Mouse (Mus musculus): Measurements from ENCODE around the gene Meiob. TPM values are rescaled to one million over a fixed set of nuclear protein-coding genes. Genes with fewer than 3 reads are reported as not detected.

Gene Meiob
- polyA plus RNA-seq, 1 experiment from 2014 or later = not detected

DNA sequence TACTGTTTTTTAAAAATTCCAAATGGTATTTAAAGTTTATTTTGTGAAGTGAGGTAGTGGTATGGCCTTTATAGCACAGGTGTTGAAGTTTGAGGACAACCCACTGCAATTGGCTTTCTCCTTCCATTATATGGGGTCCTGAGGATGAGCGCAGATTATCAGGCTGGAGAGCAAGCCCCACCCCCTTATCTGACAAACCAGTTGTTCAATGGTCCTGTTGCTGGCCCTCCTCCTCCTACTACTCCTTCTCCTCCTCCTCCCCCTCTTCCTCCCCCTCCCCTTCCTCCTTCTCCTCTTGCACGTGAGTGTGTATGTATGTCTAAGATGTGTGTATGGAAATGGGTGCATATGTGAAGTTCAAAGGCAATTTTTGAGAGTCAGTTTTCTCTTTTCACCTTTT lies 8.1 kb downstream of the Meiob start:
- 37% methylated on average over 2 of the region's 2 CpGs for WGBS
- Histone ChIP-seq H3K4me1 (replicated peaks; ENCODE audit: control insufficient read depth, insufficient read depth, low read length) (no peaks in the 10 kb centered on the region), H3K27me3 (replicated peaks; ENCODE audit: control insufficient read depth, insufficient read depth, low read length) (0 out of 2 replicates have a peak, but pooled peaks cover 3% of the 10 kb centered on the region), H3K9ac (ENCODE audit: low read length) (no peak overlapping the region), H3K4me2 (ENCODE audit: low read length) (no peak overlapping the region), H3K27ac (ENCODE audit: low read depth) (no peak overlapping the region), H3K36me3 (ENCODE audit: control insufficient read depth, insufficient read depth, low read length) (no peaks in the 10 kb centered on the region), H3K9me3 (ENCODE audit: control insufficient read depth, low read length) (no peaks in the 10 kb centered on the region), H3K4me3 (ENCODE audit: low read depth, low read length) (no peak overlapping the region)
- no peak for ATAC-seq (replicated peaks; ENCODE audit: low FRiP score, low TSS enrichment, low read depth)
- no peak for DNase-seq (ENCODE audit: low spot score)

DNA sequence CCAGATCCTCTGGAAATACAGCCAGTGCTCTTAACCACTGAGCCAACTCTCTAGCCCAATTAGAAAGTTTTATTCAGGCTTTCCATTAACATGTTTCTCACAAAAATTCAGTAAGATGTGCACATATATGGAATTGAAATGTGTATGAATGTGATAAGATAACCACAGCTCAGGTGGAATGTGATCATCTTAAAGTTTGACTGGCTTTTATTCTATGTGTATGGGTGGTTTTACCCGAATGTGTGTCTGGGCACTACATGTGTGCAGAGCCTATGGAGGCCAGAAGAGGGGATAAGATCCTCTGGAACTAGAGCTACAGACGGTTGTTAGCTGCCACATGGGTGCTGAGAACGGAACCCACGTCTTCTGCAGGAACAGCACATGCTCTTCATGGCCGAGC lies 11.2 kb downstream of the Meiob start:
- Histone ChIP-seq H3K36me3 (ENCODE audit: control insufficient read depth, insufficient read depth, low read length) (no peaks in the 10 kb centered on the region), H3K27ac (ENCODE audit: low read depth) (no peak overlapping the region), H3K4me3 (ENCODE audit: low read depth, low read length) (no peak overlapping the region), H3K4me1 (replicated peaks; ENCODE audit: control insufficient read depth, insufficient read depth, low read length) (no peaks in the 10 kb centered on the region), H3K9ac (ENCODE audit: low read length) (no peak overlapping the region), H3K9me3 (ENCODE audit: control insufficient read depth, low read length) (no peaks in the 10 kb centered on the region), H3K4me2 (ENCODE audit: low read length) (no peak overlapping the region), H3K27me3 (replicated peaks; ENCODE audit: control insufficient read depth, insufficient read depth, low read length) (no peaks in the 10 kb centered on the region)
- DNase-seq (ENCODE audit: low spot score) (no peak), ATAC-seq (replicated peaks; ENCODE audit: low FRiP score, low TSS enrichment, low read depth) (no peak)
- WGBS = 78% methylated on average over 5 of the region's 5 CpGs

DNA sequence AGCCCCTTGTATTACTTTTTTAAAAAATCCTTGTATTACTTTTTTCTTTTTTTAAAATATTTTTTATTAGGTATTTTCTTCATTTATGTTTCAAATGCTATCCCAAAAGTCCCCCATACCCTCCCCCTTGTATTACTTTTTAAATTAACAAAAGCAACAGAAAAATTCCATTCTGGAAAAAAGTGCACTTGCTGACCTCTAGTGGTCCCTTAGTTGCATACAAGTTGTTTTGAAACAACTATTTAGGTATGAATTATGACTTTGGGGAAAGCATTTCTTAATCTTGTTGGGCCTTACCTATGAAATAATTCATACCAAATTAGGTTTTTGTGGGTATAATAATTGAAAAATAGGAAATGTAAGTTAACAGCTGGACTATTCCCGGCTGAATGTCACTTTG lies 13.4 kb downstream of the Meiob start:
- Histone ChIP-seq H3K36me3 (ENCODE audit: control insufficient read depth, insufficient read depth, low read length) (no peaks in the 10 kb centered on the region), H3K27ac (ENCODE audit: low read depth) (no peak overlapping the region), H3K9me3 (ENCODE audit: control insufficient read depth, low read length) (no peaks in the 10 kb centered on the region), H3K4me2 (ENCODE audit: low read length) (no peak overlapping the region), H3K27me3 (replicated peaks; ENCODE audit: control insufficient read depth, insufficient read depth, low read length) (no peaks in the 10 kb centered on the region), H3K4me1 (replicated peaks; ENCODE audit: control insufficient read depth, insufficient read depth, low read length) (no peaks in the 10 kb centered on the region), H3K9ac (ENCODE audit: low read length) (no peak overlapping the region), H3K4me3 (ENCODE audit: low read depth, low read length) (no peak overlapping the region)
- WGBS = 42% methylated on average over 1 of the region's 1 CpGs
- DNase-seq (ENCODE audit: low spot score) = no peak
- no peak for ATAC-seq (replicated peaks; ENCODE audit: low FRiP score, low TSS enrichment, low read depth)

DNA sequence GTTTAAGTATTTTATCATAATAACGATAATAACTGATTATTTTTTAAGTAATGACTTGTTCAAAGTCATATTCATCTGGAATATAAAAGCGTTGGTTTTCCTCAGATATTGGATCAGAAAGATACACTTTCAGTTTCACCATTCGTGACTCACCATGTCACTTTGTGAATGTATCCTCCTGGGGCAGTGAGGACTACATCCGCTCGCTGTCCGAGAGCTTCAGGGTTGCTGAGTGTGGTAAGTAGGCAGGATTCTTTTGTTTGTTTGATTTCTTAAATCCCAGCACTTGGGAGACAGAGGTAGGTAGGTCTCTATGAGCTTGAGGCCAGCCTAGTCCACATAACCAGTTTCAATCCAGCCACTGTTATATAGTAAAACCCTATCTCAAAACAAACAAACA lies 14.1 kb downstream of the Meiob start:
- H3K9ac ChIP-seq (ENCODE audit: low read length) = no peak overlapping the region
- H3K9me3 ChIP-seq (ENCODE audit: control insufficient read depth, low read length) = no peaks in the 10 kb centered on the region
- whole genome bisulfite sequencing = 51% methylated on average over 6 of the region's 6 CpGs
- no peaks in the 10 kb centered on the region for H3K36me3 ChIP-seq (ENCODE audit: control insufficient read depth, insufficient read depth, low read length)
- DNase-seq (ENCODE audit: low spot score) (no peak), ATAC-seq (replicated peaks; ENCODE audit: low FRiP score, low TSS enrichment, low read depth) (no peak)
- H3K4me3 ChIP-seq (ENCODE audit: low read depth, low read length) = no peak overlapping the region
- H3K27ac ChIP-seq (ENCODE audit: low read depth) = no peak overlapping the region
- no peaks in the 10 kb centered on the region for H3K4me1 ChIP-seq (replicated peaks; ENCODE audit: control insufficient read depth, insufficient read depth, low read length)
- H3K4me2 ChIP-seq (ENCODE audit: low read length) = no peak overlapping the region
- no peaks in the 10 kb centered on the region for H3K27me3 ChIP-seq (replicated peaks; ENCODE audit: control insufficient read depth, insufficient read depth, low read length)

DNA sequence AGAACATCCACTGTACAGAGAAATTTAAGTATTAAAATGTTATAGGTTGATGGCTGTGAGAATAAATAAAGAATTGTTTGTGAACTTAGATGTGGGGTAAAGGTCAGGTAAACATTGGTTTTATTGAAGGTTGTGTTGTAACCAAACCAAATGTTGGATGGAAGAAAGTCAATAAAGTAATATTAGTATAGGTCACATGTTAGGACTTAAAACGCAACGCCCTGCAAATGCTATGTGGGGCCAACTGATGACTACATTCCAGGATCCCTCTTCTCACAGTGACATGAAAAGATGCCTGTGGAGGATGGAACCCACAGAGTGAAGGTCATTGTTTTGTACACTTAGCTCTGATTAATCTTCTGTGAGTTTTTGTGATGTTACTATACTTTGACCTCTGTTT lies 15.4 kb downstream of the Meiob start:
- ATAC-seq (replicated peaks; ENCODE audit: low FRiP score, low TSS enrichment, low read depth) = no peak
- H3K27ac ChIP-seq (ENCODE audit: low read depth) = no peak overlapping the region
- WGBS = 48% methylated on average over 2 of the region's 2 CpGs
- no peak overlapping the region for H3K9ac ChIP-seq (ENCODE audit: low read length)
- H3K27me3 ChIP-seq (replicated peaks; ENCODE audit: control insufficient read depth, insufficient read depth, low read length) = no peaks in the 10 kb centered on the region; the same call in 1 of the 2 replicates
- H3K4me3 ChIP-seq (ENCODE audit: low read depth, low read length) = no peak overlapping the region
- H3K36me3 ChIP-seq (ENCODE audit: control insufficient read depth, insufficient read depth, low read length) = no peaks in the 10 kb centered on the region
- H3K9me3 ChIP-seq (ENCODE audit: control insufficient read depth, low read length) = no peaks in the 10 kb centered on the region
- no peaks in the 10 kb centered on the region for H3K4me1 ChIP-seq (replicated peaks; ENCODE audit: control insufficient read depth, insufficient read depth, low read length)
- no peak for DNase-seq (ENCODE audit: low spot score)
- no peak overlapping the region for H3K4me2 ChIP-seq (ENCODE audit: low read length)

DNA sequence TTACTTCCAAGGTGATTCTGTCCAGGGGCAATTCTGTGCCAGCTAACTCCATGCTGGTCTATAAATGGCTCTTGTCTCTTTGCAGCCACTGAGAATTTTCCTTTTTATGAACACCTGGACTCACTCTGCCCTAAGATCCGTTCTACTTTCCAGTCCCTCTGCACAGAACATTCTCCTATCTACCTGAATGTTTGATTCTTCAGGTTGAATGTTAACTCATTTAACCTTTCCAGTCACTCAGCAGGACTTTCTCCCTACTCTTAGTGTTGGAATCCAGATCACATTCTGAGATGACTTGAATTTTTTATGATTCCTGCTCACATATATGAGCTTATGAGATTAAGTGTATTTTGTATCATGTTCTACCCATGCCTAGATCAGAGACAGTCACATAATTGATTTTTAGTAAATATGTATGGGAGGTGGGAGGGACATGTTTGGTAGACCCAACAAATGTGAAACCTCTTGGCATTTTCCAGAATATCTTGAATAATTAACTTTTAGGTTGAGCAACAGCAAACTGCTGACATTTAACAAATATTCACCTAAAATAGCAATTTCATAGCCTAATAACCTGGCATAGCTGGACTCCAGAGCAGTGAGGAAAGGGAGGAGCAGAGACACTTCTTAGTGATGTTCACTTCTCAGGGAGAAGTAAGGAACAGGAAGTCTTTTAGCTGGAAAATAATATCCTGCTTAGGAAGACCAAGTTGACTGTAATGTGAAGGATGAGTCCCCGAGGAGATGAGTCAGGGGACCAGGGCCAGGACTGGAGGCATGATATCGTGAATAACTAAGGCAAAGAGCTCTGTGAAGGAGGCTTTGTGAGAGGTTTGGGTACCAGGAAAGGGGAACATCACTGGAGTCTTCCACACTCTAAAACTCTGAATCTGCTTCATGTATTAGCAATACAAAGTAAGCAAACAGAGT lies 17.5 kb downstream of the Meiob start:
- Histone ChIP-seq H3K4me2 (ENCODE audit: low read length) (no peak overlapping the region), H3K4me3 (ENCODE audit: low read depth, low read length) (no peak overlapping the region), H3K9me3 (ENCODE audit: control insufficient read depth, low read length) (no peaks in the 10 kb centered on the region), H3K9ac (ENCODE audit: low read length) (no peak overlapping the region), H3K4me1 (replicated peaks; ENCODE audit: control insufficient read depth, insufficient read depth, low read length) (no peaks in the 10 kb centered on the region), H3K27ac (ENCODE audit: low read depth) (no peak overlapping the region), H3K27me3 (replicated peaks; ENCODE audit: control insufficient read depth, insufficient read depth, low read length) (no peaks in the 10 kb centered on the region; the same call in 1 of the 2 replicates), H3K36me3 (ENCODE audit: control insufficient read depth, insufficient read depth, low read length) (no peaks in the 10 kb centered on the region)
- ATAC-seq (replicated peaks; ENCODE audit: low FRiP score, low TSS enrichment, low read depth) (no peak), DNase-seq (ENCODE audit: low spot score) (no peak)
- WGBS = 52% methylated on average over 3 of the region's 3 CpGs

DNA sequence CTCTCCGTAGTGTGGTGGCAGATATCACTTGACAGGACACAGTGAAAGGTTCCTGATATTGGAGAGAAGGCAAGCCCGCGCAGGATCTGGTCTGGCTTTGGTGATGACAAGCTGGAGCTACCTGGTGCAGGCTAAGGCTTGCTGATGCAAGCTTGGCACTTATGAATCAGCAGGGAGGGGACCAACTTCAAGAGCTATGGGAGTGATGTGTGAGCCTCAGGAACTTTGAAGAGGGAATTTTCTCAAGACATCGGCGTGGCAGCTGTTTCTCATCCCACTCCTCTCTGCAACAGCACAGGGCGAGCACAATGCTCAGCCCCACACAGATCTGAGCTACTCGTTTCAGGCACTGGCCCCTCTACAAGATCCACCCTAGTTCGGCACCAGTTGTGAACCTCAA lies 35.8 kb downstream of the Meiob start, which contains the start of gene Hagh:
Hagh (plus strand) TSS at position 302 of the 400 bp plus-strand sequence.
- no peaks in the 10 kb centered on the region for H3K36me3 ChIP-seq (ENCODE audit: control insufficient read depth, insufficient read depth, low read length)
- H3K4me1 ChIP-seq (replicated peaks; ENCODE audit: control insufficient read depth, insufficient read depth, low read length) = no peaks in the 10 kb centered on the region
- H3K4me2 ChIP-seq (ENCODE audit: low read length) = no peak within 1 kb of the TSS
- peaks cover 2% of the 10 kb centered on the region; the same call in 1 of the 2 replicates for H3K27me3 ChIP-seq (replicated peaks; ENCODE audit: control insufficient read depth, insufficient read depth, low read length)
- no peak for ATAC-seq (replicated peaks; ENCODE audit: low FRiP score, low TSS enrichment, low read depth)
- 61% methylated on average over 8 of the region's 8 CpGs for WGBS
- H3K4me3 ChIP-seq (ENCODE audit: low read depth, low read length) = no peak within 1 kb of the TSS
- no peak within 1 kb of the TSS for H3K27ac ChIP-seq (ENCODE audit: low read depth)
- H3K9me3 ChIP-seq (ENCODE audit: control insufficient read depth, low read length) = no peaks in the 10 kb centered on the region
- H3K9ac ChIP-seq (ENCODE audit: low read length) = no peak within 1 kb of the TSS
- DNase-seq (ENCODE audit: low spot score) = no peak

DNA sequence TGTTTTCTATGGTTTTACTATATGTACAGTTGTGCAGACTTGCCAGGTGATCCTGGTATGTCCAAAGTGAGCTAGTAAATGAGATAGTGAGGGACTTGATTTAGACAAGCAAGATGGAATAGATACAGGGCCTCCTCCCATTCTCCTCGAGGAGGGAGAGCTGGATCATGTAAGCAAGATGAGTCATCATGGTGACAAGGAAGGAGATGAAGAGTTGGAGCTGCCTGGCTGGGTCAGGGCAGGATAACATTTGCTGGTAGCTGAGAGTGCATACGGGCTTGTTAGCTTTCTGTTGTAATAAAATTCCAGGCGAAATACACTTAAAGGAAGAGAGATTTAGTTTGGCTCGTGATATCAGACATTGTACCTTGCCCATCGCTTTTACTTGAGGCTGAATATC lies 36.3 kb downstream of the Meiob start:
- no peaks in the 10 kb centered on the region for H3K9me3 ChIP-seq (ENCODE audit: control insufficient read depth, low read length)
- H3K4me2 ChIP-seq (ENCODE audit: low read length) = no peak overlapping the region
- no peak overlapping the region for H3K27ac ChIP-seq (ENCODE audit: low read depth)
- ATAC-seq (replicated peaks; ENCODE audit: low FRiP score, low TSS enrichment, low read depth) (no peak), DNase-seq (ENCODE audit: low spot score) (no peak)
- H3K9ac ChIP-seq (ENCODE audit: low read length) = no peak overlapping the region
- H3K27me3 ChIP-seq (replicated peaks; ENCODE audit: control insufficient read depth, insufficient read depth, low read length) = peaks cover 2% of the 10 kb centered on the region; the same call in 1 of the 2 replicates
- H3K4me1 ChIP-seq (replicated peaks; ENCODE audit: control insufficient read depth, insufficient read depth, low read length) = no peaks in the 10 kb centered on the region
- no peaks in the 10 kb centered on the region for H3K36me3 ChIP-seq (ENCODE audit: control insufficient read depth, insufficient read depth, low read length)
- WGBS = 47% methylated on average over 5 of the region's 5 CpGs
- no peak overlapping the region for H3K4me3 ChIP-seq (ENCODE audit: low read depth, low read length)

DNA sequence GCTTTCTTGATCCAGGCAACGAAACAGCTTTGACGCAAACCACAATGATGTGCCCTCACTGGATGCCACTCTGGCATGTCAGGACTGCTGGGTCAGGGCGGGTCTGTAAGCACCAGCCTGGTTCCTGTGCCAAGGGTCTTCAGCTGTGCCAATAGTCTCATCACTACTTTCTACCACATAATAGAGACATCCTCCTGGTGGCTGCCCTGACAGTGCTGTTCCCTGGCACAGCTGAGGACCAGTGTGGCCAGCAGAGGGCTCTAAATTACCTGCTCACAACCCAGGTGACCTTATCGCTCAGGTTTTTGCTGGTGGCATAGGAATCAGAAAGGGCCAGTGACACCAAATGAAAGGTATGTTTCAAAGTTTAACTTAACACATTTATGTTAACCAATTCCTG lies 37.0 kb downstream of the Meiob start:
- Histone ChIP-seq H3K4me3 (ENCODE audit: low read depth, low read length) (no peak overlapping the region), H3K27me3 (replicated peaks; ENCODE audit: control insufficient read depth, insufficient read depth, low read length) (peaks cover 2% of the 10 kb centered on the region; the same call in 1 of the 2 replicates), H3K4me2 (ENCODE audit: low read length) (no peak overlapping the region), H3K4me1 (replicated peaks; ENCODE audit: control insufficient read depth, insufficient read depth, low read length) (no peaks in the 10 kb centered on the region), H3K27ac (ENCODE audit: low read depth) (no peak overlapping the region), H3K9ac (ENCODE audit: low read length) (no peak overlapping the region), H3K36me3 (ENCODE audit: control insufficient read depth, insufficient read depth, low read length) (no peaks in the 10 kb centered on the region), H3K9me3 (ENCODE audit: control insufficient read depth, low read length) (no peaks in the 10 kb centered on the region)
- WGBS = 53% methylated on average over 4 of the region's 4 CpGs
- 0 out of 2 replicates have a peak, but pooled peaks have one; percentile 32 for ATAC-seq (replicated peaks; ENCODE audit: low FRiP score, low TSS enrichment, low read depth)
- no peak for DNase-seq (ENCODE audit: low spot score)

All from intestine, embryonic 14.5 days (tissue).